Mouse (Mus musculus) ES-E14 (cell line): Measurements from ENCODE around the gene Tmem202.

Experiments
- CHD2 ChIP-seq: IDR thresholded peaks from 2 replicates; pipeline ENCODE4 v1.6.1; 2014; ENCODE audit warnings: mild to moderate bottlenecking, low read depth, low read length, inconsistent platforms
- HCFC1 ChIP-seq: IDR thresholded peaks from 2 replicates; pipeline ENCODE4 v1.6.1; 2012; ENCODE audit warnings: low read length, inconsistent platforms, borderline replicate concordance; ENCODE audit not compliant: insufficient read depth
- MAFK ChIP-seq: IDR thresholded peaks from 2 replicates; pipeline ENCODE4 v1.6.1; 2014; ENCODE audit warnings: mild to moderate bottlenecking, low read depth, low read length, inconsistent platforms; ENCODE audit not compliant: insufficient read depth
- ZNF384 ChIP-seq: IDR thresholded peaks from 2 replicates; pipeline ENCODE4 v1.6.1; 2012; ENCODE audit warnings: low read depth, low read length, inconsistent platforms

DNA sequence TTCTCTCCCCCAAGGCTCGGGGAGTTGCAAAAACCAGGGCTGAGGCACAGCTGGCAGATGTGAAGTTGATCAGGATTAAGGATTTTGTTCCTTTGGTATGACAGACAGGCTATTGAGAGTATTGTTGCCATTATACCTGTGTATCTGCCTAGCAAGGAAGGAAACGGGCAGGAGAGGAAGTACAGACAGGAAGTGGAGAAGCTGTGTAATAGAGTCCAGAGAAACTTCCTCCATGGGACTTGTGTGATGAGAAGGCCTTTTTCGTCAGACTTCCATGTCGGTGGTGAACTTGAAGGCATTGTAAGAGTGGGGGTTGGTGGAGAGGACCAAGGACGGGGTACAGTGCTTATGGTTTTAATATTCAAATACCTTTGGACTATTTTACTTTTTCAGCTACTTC lies 11.4 kb upstream of the Tmem202 start:
- TF ChIP-seq MAFK, result no peak
- no peak for TF ChIP-seq HCFC1
- no peak for TF ChIP-seq ZNF384
- no peak for TF ChIP-seq CHD2
